Mouse (Mus musculus) layer of hippocampus, postnatal 14 days (tissue): ENCODE measurements around the gene Tmem9. TPM values are rescaled to one million over a fixed set of nuclear protein-coding genes. Genes with fewer than 3 reads are reported as not detected.

ENCODE experiments used
- DNase-seq, 2 experiments: peaks; one replicate each; pipeline ENCODE4 v3.0.0; 2021 to 2022; ENCODE audit warnings: low spot score in 2 of 2, mixed read lengths in 1 of 2
- long read RNA-seq, 2 experiments: library from polyadenylated mRNA; stranded (forward); transcript quantifications; one replicate each; pipeline ENCODE4 v2.0.0; 2021
- total RNA-seq, 2 experiments: library from RNA; stranded (reverse); gene quantifications; 2 replicates each; pipeline ENCODE4 v1.2.3; 2021

The Tmem9 gene
- total RNA-seq = 10 to 100 TPM; 81.2 to 81.7 TPM
- long read RNA-seq, experiment 1, transcript Tmem9-201 (6 exons, 1,806 nt) = major isoform, 51 of 64 reads
- long read RNA-seq, experiment 1, partial matches to known transcripts = 8 of 64 reads
- long read RNA-seq, experiment 1, other reads (novel, unspliced or antisense) = 3 of 64 reads
- long read RNA-seq, experiment 2, transcript Tmem9-201 (6 exons, 1,806 nt) = major isoform, 102 of 131 reads
- long read RNA-seq, experiment 2, partial matches to known transcripts = 20 of 131 reads
- long read RNA-seq, experiment 2, other reads (novel, unspliced or antisense) = 5 of 131 reads

DNA sequence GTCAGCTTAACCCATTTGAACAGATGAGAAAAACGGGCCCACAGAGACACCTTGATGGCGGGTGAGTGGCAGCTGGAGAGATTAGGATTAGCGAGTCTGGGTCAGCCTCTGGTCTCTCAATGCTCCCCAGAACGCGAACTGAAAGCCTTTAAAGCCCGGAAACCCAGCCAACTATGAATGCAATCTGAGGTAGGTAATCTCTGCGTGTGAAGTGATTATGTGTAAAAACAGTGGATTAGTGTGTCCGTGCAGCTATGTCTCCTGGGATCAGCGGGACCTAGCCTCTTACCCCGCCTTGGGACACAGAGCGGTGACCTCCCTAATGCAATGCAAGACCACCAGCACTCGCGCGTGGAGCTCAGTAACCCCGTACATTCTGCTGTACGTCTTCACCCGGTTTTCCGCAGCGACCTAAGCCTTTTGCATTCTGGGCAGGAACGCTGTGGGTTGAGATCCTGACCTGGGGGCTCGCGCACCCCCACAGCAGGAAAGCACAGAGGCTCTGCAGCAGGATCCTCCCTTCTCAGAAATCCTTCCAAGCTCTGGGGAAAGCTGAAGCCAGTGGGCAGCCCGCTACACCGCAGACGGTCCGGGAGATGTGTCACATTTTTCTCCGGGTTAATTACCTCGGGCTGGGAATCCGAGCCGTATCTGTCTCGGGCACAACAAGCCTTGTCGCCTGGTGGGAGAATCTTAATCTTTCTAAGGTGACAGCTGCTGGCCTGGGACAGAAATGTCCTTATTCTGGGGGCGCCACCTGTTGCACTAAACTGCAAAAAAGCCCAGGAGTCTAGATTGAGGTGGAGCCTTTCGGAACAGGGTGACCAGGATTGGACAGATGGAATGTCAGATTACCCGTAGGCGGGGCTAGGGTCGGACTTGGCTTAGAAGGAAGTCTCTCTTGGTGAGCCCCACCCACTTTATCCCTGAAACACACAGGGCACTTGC is at the start of gene Tmem9:
TSS of gene Tmem9 (plus strand) at position 940 of the 948 bp plus-strand sequence.
- peak; percentile 41 to 62 for DNase-seq

GRCm38 (mm10) chr1:135958483-135958882 is 49.5 kb upstream of the Tmem9 start:
- peak in 1 of 2 experiments; percentile 67 for DNase-seq

DNA sequence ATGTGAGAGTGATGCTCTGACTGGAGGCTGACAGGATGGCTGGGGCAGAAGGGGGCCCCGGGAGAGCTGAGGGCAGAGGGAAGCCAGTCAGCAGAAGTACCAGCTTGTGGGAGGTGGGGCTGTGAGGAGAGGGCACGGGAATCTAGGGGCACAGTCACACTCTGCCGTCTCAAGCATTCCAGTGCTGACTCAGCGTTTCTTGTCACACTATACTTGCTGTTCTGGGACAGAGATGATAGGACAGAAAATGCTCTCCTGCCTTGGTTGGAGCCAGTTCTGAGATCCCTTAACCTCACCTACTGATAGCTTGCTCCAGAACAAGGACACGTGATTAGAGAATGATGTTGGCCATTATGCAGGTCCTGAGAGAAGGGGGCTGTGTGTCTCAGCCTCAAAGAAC is 44.8 kb upstream of the Tmem9 start:
- DNase-seq = no peak

- DNase-seq = no peak
These were observed 43.4 kb upstream of the Tmem9 start for GRCm38 (mm10) chr1:135964561-135964960.

- no peak for DNase-seq
These were observed 40.2 kb upstream of the Tmem9 start for GRCm38 (mm10) chr1:135967739-135968138.

- no peak for DNase-seq
These were observed 37.5 kb upstream of the Tmem9 start for GRCm38 (mm10) chr1:135970486-135970885.

- no peak for DNase-seq
These were observed 35.4 kb upstream of the Tmem9 start for GRCm38 (mm10) chr1:135972576-135972975.

DNA sequence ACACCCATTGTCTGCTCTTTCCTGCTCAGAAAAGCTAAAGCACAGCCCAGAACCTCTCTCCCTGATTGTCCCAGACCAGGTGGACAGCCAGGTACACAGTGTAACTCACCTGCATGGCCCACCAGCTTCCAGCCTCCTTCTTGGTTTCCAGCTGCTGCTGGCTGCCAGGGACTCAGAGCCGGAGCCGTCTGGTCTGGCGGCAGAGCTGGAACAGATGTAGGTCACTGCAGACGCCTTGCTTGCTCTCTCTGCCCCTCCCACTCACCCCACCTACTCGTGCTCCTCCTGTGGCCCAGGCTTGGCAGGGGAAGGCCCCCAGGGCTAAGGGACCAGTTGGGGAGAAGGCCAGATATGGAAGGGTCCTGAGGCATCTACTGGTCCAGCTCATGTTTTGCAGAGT is 23.8 kb upstream of the Tmem9 start:
- DNase-seq = no peak

GRCm38 (mm10) chr1:135989876-135990275 is 18.1 kb upstream of the Tmem9 start:
- no peak for DNase-seq

DNA sequence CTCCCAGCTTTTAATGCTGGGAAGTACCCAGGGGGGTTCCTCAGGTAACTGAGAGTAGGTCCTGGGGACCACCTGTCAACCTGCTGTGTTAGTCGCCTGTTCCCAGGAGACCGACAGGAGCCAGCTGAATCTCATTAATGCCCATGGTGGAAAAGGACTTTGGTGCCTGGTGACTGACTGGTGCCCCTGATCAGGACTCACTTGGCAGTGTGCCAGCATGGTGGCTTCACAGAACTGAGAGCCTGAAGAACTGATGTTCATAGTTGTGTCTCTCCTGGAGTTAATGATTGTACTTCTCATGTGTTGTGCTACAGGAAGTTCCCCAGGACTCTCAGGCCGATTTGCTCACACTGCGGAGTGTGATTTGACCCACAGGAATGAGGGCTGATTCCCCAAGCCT is 14.5 kb upstream of the Tmem9 start:
- DNase-seq = no peak

DNA sequence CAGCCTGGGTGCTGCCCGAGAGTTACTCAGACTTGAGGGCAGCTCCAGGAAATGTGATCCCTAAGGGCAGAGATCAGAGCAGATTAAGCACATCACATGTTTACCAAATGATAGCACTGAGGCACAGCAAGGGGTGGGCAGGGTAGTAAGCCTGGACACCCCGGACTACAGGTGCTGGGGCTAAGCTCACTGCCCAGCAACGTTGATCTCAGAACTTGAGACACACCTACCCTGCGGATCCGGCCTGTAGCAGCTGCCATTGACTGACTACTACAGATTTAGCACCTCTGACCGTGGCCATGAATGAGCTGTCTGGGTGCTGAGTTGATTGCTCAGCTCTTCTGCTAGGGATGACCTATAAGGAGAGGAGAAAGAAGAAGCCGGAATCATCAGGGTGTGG is 10.4 kb upstream of the Tmem9 start:
- no peak for DNase-seq

DNA sequence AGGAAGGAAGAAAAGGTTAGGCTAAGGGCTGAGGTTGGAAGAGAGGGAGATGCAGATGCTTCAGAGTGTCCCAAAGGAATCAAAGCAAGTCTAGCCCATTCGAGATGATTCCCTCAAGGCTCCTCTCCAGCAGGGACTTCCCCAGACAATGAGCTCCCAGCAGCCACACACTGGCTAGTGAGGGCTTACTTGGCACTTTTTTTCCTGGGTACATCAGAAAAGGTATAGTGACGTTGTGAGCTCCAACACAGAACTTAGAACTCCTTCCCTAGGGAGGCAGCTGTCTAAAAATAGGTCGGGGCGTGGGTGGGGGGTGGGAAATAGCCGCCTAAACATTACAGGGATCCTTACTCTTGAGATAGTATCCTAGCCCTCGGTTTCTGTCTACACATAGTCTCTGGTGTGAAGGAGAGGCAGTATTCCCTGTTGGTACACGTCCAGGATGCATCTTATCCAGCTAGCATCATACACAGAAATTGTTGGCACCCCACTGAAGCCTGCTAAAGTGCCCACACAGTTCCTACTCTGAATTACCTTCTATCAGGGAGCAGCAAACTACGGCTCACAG is 8.1 kb upstream of the Tmem9 start:
- no peak for DNase-seq

- no peak for DNase-seq
These were observed 6.5 kb upstream of the Tmem9 start for GRCm38 (mm10) chr1:136001438-136001837.

- no peak for DNase-seq
These were observed 1.6 kb upstream of the Tmem9 start, which contains the start of gene Igfn1 for GRCm38 (mm10) chr1:136006292-136006748. Igfn1 (minus strand) TSS chr1:136006342.

GRCm38 (mm10) chr1:136008159-136008533 is 196 bp downstream of the Tmem9 start:
- DNase-seq = no peak

GRCm38 (mm10) chr1:136010247-136010646 is 2.3 kb downstream of the Tmem9 start:
- DNase-seq = no peak

DNA sequence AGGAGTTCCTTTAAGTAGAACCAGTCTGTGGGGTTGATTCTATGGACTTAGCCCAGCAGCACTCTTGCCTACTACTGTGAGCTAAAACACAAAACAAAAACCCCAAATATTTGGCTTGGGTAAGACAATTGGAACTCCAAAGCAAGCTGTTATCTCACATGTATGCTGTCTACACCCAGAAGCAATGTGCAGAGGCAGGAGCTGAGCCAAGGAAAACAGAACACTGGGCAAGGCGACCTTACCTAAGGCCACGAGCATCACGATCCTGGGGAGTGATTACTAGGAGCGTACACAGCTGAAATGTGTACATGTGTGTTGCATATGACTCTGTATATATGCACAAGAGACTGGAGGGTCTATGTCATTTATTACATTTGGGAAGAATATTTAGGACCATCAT is 5.6 kb downstream of the Tmem9 start:
- DNase-seq = no peak

GRCm38 (mm10) chr1:136014796-136015502 is 7.0 kb downstream of the Tmem9 start:
- DNase-seq = no peak

GRCm38 (mm10) chr1:136017307-136017706 is 9.4 kb downstream of the Tmem9 start:
- DNase-seq = no peak

GRCm38 (mm10) chr1:136017907-136018313 is 10.0 kb downstream of the Tmem9 start:
- DNase-seq = peak; percentile 91 to 97
